In the genomic region with DNA sequence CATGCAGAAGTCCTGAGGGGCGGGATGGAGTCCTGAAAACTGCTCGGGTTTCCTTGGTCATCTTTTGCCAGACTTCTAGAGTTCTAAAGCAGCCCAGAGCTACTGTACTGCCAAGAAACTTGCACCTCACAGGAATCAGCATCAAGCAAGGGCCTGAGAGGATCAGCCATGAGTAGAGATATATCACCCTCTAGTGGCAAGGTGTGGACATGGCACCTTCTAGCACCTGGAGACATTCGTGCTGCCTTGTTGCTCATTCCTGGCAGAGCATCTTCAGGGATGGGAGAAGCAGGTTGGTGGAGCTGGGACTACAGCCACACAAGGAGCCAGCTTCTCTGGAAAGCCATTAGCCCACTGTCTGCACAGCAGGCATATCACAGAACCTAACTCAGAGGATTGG, we compare ENCODE assay signal across 9 mouse cellular contexts. TPM values are rescaled to one million over a fixed set of nuclear protein-coding genes. Genes with fewer than 3 reads are reported as not detected.
DNase-seq lines count a peak whose midpoint lies in the region; ATAC-seq and TF ChIP-seq lines count a peak whose summit lies in the region.
"Had no signal": no experiment of that assay in that cellular context is flagged by ENCODE, and none has a peak within 500 bp of the region (broad histone marks: within the 10 kb centered on the region; RNA-seq: fewer than 3 reads in every experiment).

No protein-coding gene starts in this region.

- no peak for TF ChIP-seq POLR2A in ES-Bruce4 (IDR thresholded peaks at IDR 0.05; ENCODE audit: insufficient read depth, low read length)

- ATAC-seq in forebrain, postnatal 0 days: peak; percentile 83
- ATAC-seq in lung, postnatal 0 days: no peak

- H3K36me3 ChIP-seq in ES-Bruce4 (ENCODE audit: control insufficient read depth, insufficient read depth, low read length, poor library complexity, severe bottlenecking): peaks cover 11% of the 10 kb centered on the region
- peaks cover 34% of the 10 kb centered on the region for H3K36me3 ChIP-seq in forebrain, postnatal 0 days (ENCODE audit: insufficient read depth)
- H3K36me3 ChIP-seq in lung, postnatal 0 days (ENCODE audit: insufficient read depth, low read length): peaks cover 27% of the 10 kb centered on the region

- TF ChIP-seq EP300 in ES-Bruce4 (IDR thresholded peaks at IDR 0.05; ENCODE audit: insufficient read depth, low read depth, low read length): no peak
- no peak for TF ChIP-seq EP300 in lung, postnatal 0 days (IDR thresholded peaks at IDR 0.05)

- H3K9me3 ChIP-seq in ES-Bruce4 (replicated peaks; ENCODE audit: control insufficient read depth, insufficient read depth, low read length, poor library complexity, severe bottlenecking): no peaks in the 10 kb centered on the region
- no peaks in the 10 kb centered on the region for H3K9me3 ChIP-seq in forebrain, postnatal 0 days (ENCODE audit: low read length)
- H3K9me3 ChIP-seq in lung, postnatal 0 days (ENCODE audit: low read length): no peaks in the 10 kb centered on the region
- H3K9me3 ChIP-seq: liver, embryonic 15.5 days had no signal

- WGBS in forebrain, postnatal 0 days: 31% methylated on average over 3 of the region's 3 CpGs
- WGBS in lung, postnatal 0 days: 36% methylated on average over 3 of the region's 3 CpGs

- H3K4me3 ChIP-seq in ES-Bruce4 (ENCODE audit: low read depth, low read length): no peak overlapping the region
- no peak overlapping the region for H3K4me3 ChIP-seq in forebrain, postnatal 0 days (ENCODE audit: low read depth, low read length)
- no peak overlapping the region for H3K4me3 ChIP-seq in lung, postnatal 0 days (ENCODE audit: low read depth, low read length)
- H3K4me3 ChIP-seq: liver, embryonic 15.5 days had no signal

- H3K27ac ChIP-seq in ES-Bruce4 (ENCODE audit: insufficient read depth, low read length): no peak overlapping the region
- no peak overlapping the region for H3K27ac ChIP-seq in forebrain, postnatal 0 days (ENCODE audit: low read depth, low read length)
- no peak overlapping the region for H3K27ac ChIP-seq in lung, postnatal 0 days (ENCODE audit: low read length)
- H3K27ac ChIP-seq: liver, embryonic 15.5 days had no signal

- H3K9ac ChIP-seq in ES-Bruce4 (ENCODE audit: low read depth, poor library complexity, severe bottlenecking): no peak overlapping the region
- no peak overlapping the region for H3K9ac ChIP-seq in forebrain, postnatal 0 days
- no peak overlapping the region for H3K9ac ChIP-seq in lung, postnatal 0 days (replicated peaks; ENCODE audit: low read depth)
- H3K9ac ChIP-seq: liver, embryonic 15.5 days had no signal

- H3K27me3 ChIP-seq in ES-Bruce4 (ENCODE audit: control insufficient read depth, insufficient read depth, low read length, poor library complexity, severe bottlenecking): no peaks in the 10 kb centered on the region
- H3K27me3 ChIP-seq in forebrain, postnatal 0 days (ENCODE audit: insufficient read depth, low read length): no peaks in the 10 kb centered on the region
- no peaks in the 10 kb centered on the region for H3K27me3 ChIP-seq in lung, postnatal 0 days (replicated peaks; ENCODE audit: insufficient read depth, low read length)
- H3K27me3 ChIP-seq: liver, embryonic 15.5 days had no signal

- TF ChIP-seq CTCF in ES-Bruce4 (IDR thresholded peaks at IDR 0.05; ENCODE audit: low read depth, low read length): peak; percentile 80
- TF ChIP-seq CTCF in forebrain, postnatal 0 days (IDR thresholded peaks at IDR 0.05; ENCODE audit: low read depth): peak; percentile 98
- TF ChIP-seq CTCF in lung, postnatal 0 days (IDR thresholded peaks at IDR 0.05): peak; percentile 87

- DNase-seq in adrenal gland, adult (ENCODE audit: inconsistent age in 2 of 2, low spot score in 1 of 2): peak; percentile 33 to 79
- DNase-seq in adrenal gland, adult 8-10 months: no peak
- peak; percentile 65 for DNase-seq in cerebellum, adult 11-12 months
- peak; percentile 86 for DNase-seq in forebrain, postnatal 0 days
- DNase-seq in kidney, postnatal 25 days: peak; percentile 63 to 76
- DNase-seq in lung, postnatal 0 days (ENCODE audit: low spot score): peak; percentile 41
- peak; percentile 85 to 86 for DNase-seq in right cerebral cortex, postnatal 10 days (ENCODE audit: low spot score in 2 of 2)

- H3K4me1 ChIP-seq in ES-Bruce4 (ENCODE audit: control insufficient read depth, insufficient read depth, low read length): no peaks in the 10 kb centered on the region
- no peaks in the 10 kb centered on the region for H3K4me1 ChIP-seq in forebrain, postnatal 0 days (ENCODE audit: insufficient read depth)
- H3K4me1 ChIP-seq in lung, postnatal 0 days (ENCODE audit: insufficient read depth, low read depth, low read length): no peaks in the 10 kb centered on the region
- H3K4me1 ChIP-seq: liver, embryonic 15.5 days had no signal

- H3K4me2 ChIP-seq in forebrain, postnatal 0 days (ENCODE audit: low read depth): no peak overlapping the region
- no peak overlapping the region for H3K4me2 ChIP-seq in lung, postnatal 0 days (replicated peaks; ENCODE audit: low read depth, low read length)
- H3K4me2 ChIP-seq: liver, embryonic 15.5 days had no signal

RNA-seq across cellular contexts. Expression of a gene that starts 22.1 kb away (rescaled TPM):
- 100 to 1,000 TPM in 2 of 4 experiments, 10 to 100 TPM in 2; 93.8 to 114 (median 103) TPM for total RNA-seq in adrenal gland, adult 8-10 months (2022)
- polyA plus RNA-seq in ES-Bruce4 (2011; ENCODE audit: insufficient read depth, insufficient read length, low read depth, missing spikeins): 38.5 and 41.8 TPM in 2 replicates
- 91.6 and 117 TPM in 2 replicates for total RNA-seq in forebrain, postnatal 0 days (2014; rRNA removed)
- polyA plus RNA-seq in forebrain, postnatal 0 days (2015; fragmentation: Nextera tagmentation; extraction: Ambion mirVana): 102 and 103 TPM in 2 replicates
- 78.5 and 87.6 TPM in 2 replicates for polyA plus RNA-seq in lung, postnatal 0 days (2015; fragmentation: Nextera tagmentation; extraction: Ambion mirVana)

RNA-seq across cellular contexts. Expression of a gene that starts 26.2 kb away (rescaled TPM):
- total RNA-seq in adrenal gland, adult 8-10 months (2022): under 1 TPM in 3 of 4 experiments, not detected in 1; 0.32 to 1.00 (median 0.37) TPM
- polyA plus RNA-seq in ES-Bruce4 (2011; ENCODE audit: insufficient read depth, insufficient read length, low read depth, missing spikeins): not detected in 2 replicates
- total RNA-seq in forebrain, postnatal 0 days (2014; rRNA removed): 44.8 and 56.6 TPM in 2 replicates
- 65.4 and 71.1 TPM in 2 replicates for polyA plus RNA-seq in forebrain, postnatal 0 days (2015; fragmentation: Nextera tagmentation; extraction: Ambion mirVana)
- polyA plus RNA-seq in lung, postnatal 0 days (2015; fragmentation: Nextera tagmentation; extraction: Ambion mirVana): 0.18 and 0.19 TPM in 2 replicates
- polyA plus RNA-seq: liver, embryonic 15.5 days had no signal

RNA-seq across cellular contexts. Expression of a gene that starts 36.9 kb away (rescaled TPM):
- total RNA-seq in adrenal gland, adult 8-10 months (2022): not detected
- polyA plus RNA-seq in ES-Bruce4 (2011; ENCODE audit: insufficient read depth, insufficient read length, low read depth, missing spikeins): not detected in 2 replicates
- not detected in 2 replicates for total RNA-seq in forebrain, postnatal 0 days (2014; rRNA removed)
- polyA plus RNA-seq in forebrain, postnatal 0 days (2015; fragmentation: Nextera tagmentation; extraction: Ambion mirVana): not detected in 2 replicates
- polyA plus RNA-seq in lung, postnatal 0 days (2015; fragmentation: Nextera tagmentation; extraction: Ambion mirVana): not detected in 2 replicates
- polyA plus RNA-seq: liver, embryonic 15.5 days had no signal

RNA-seq across cellular contexts. Expression of a gene that starts 54.6 kb away (rescaled TPM):
- not detected for total RNA-seq in adrenal gland, adult 8-10 months (2022)
- polyA plus RNA-seq in ES-Bruce4 (2011; ENCODE audit: insufficient read depth, insufficient read length, low read depth, missing spikeins): not detected in 2 replicates
- not detected in 2 replicates for total RNA-seq in forebrain, postnatal 0 days (2014; rRNA removed)
- not detected in 2 replicates for polyA plus RNA-seq in forebrain, postnatal 0 days (2015; fragmentation: Nextera tagmentation; extraction: Ambion mirVana)
- not detected in 2 replicates for polyA plus RNA-seq in lung, postnatal 0 days (2015; fragmentation: Nextera tagmentation; extraction: Ambion mirVana)
- polyA plus RNA-seq: liver, embryonic 15.5 days had no signal

Comparison
In these comparisons a context has a peak if more than half of its experiments do, and no peak if none do; other contexts are left out.
1. RNA of a gene that starts 26.2 kb away (polyA plus RNA-seq): 65.4 to 71.1 TPM in forebrain, postnatal 0 days; 0.18 to 0.19 TPM in lung, postnatal 0 days and not detected in ES-Bruce4; every median in the first group is over 10 times any median in the second.
2. Peak in every context shown above with its lines, with median percentiles within 50 percentile points of each other: CTCF ChIP-seq.